Mouse (Mus musculus): Measurements from ENCODE around the gene Vmn1r42.

- TF ChIP-seq BHLHE40 (IDR thresholded peaks at IDR 0.05; ENCODE audit: low read depth, low read length) (no peak), JUN (IDR thresholded peaks at IDR 0.05; ENCODE audit: insufficient read depth, low read depth, low read length) (no peak), POLR2A (IDR thresholded peaks at IDR 0.05; ENCODE audit: low read depth, low read length) (no peak), KAT2A (IDR thresholded peaks at IDR 0.05; ENCODE audit: insufficient replicate concordance, low read length) (no peak), NELFE (IDR thresholded peaks at IDR 0.05; ENCODE audit: low read depth, low read length) (no peak), USF1 (IDR thresholded peaks at IDR 0.05; ENCODE audit: low read depth, low read length) (no peak), GABPA (IDR thresholded peaks at IDR 0.05; ENCODE audit: insufficient replicate concordance, low read depth, low read length) (no peak), RCOR1 (conservative IDR thresholded peaks at IDR 0.05; ENCODE audit: low read depth, low read length) (no peak), CTCF (conservative IDR thresholded peaks at IDR 0.05 in 1 of 2, IDR thresholded peaks at IDR 0.05 in 1 of 2; ENCODE audit: low read depth in 2 of 2, low read length in 2 of 2) (no peak), TCF12 (IDR thresholded peaks at IDR 0.05; ENCODE audit: low read depth, low read length) (no peak)
These were observed 7.6 kb upstream of the Vmn1r42 start for GRCm38 (mm10) chr6:89883812-89884211.

All from CH12.LX (cell line).